Mouse (Mus musculus) right cerebral cortex, adult 2 months (tissue): Measurements from ENCODE around the gene Olfr1232.

Source experiments
- DNase-seq, 2 experiments: peaks; one replicate each; pipeline ENCODE4 v3.0.0; 2021 to 2022; ENCODE audit warnings: low spot score in 2 of 2

Olfr1232 gene

DNA sequence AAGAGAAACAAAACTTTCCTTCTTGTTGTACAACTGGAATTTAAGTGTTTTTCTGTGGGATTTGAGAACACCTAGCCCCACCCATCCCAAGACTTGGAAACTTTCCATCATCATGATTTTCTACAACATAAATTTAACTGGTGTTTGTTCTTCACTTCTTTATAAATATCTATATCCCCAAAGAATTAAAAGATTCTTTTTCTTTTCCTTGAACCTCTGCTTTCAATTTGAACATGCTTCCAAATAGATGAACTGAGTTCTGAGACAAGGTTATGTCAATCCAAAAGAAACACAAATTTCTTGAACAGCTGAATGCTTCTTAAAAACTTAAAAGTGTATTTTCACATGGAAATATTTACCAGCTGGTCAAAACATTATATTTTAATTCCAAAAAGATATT lies at the start of gene Olfr1232:
TSS of gene Olfr1232 (minus strand) at position 101 of the 400 bp plus-strand sequence.
- DNase-seq: no peak

DNA sequence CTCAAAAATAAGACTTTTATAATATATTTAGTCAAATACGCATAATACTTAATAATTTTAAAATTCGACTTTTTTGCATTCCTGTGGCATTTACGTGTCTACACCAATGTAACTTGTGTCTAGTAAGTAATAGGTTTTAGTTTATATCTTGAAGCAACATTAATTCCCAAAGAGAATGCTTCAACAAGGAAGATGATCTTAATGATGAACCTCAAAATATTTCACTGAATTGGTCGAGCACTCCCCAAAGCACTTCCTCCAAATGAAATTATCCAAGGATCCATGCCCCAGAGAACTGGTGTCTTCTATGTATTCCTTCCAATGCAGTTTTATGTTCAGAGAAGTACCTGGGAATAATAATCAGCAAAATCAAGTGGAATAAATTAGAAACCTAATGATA lies 35.3 kb upstream of the Olfr1232 start, which contains the start of gene Olfr1234:
TSS of gene Olfr1234 (minus strand) at position 101 of the 400 bp plus-strand sequence.
- no peak for DNase-seq

- DNase-seq: no peak
Measured at GRCm38 (mm10) chr2:89342298-89342697, 12.8 kb upstream of the Olfr1232 start, which contains the start of gene Olfr1233. TSS of gene Olfr1233 (minus strand) at chr2:89342398.

DNA sequence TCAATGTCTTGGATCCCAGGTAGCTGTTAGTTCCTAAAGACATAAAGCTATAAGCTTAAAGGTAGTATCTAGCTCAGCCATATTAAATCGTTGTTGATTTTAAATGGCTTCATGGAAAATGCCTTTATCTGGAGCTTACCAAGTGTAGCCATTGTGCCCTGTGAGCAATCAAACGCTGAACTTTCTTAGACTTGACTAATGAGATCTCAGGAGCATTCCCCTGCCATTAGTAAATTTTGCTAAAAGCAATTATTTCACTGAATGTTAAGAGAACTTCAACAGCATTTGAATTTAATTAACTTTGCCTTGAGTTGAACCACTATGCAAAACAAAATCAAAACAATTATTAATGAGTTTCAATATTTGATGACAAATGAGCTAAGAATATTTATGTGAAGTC lies 22.5 kb downstream of the Olfr1232 start, which contains the start of gene Olfr1231:
TSS of gene Olfr1231 (minus strand) at position 101 of the 400 bp plus-strand sequence.
- no peak for DNase-seq

GRCm38 (mm10) chr2:89297168-89297567 lies 32.3 kb downstream of the Olfr1232 start, which contains the start of gene Olfr1230:
TSS of gene Olfr1230 (minus strand) at chr2:89297268.
- DNase-seq: no peak

- DNase-seq: no peak
Measured at GRCm38 (mm10) chr2:89287914-89288313, 41.6 kb downstream of the Olfr1232 start, which contains the start of gene Olfr1229. TSS of gene Olfr1229 (minus strand) at chr2:89288014.
